Mouse (Mus musculus) T-cell, adult 66 days (primary cell): ENCODE data around the gene Bglap3. TPM values are rescaled to one million over a fixed set of nuclear protein-coding genes. Genes with fewer than 3 reads are reported as not detected.

Experiments used
- total RNA-seq, 2 experiments: library from RNA; stranded (reverse); gene quantifications; 3 replicates in 1 of 2; 4 replicates in 1 of 2; pipeline ENCODE4 v1.2.4; 2023

The Bglap3 gene
- total RNA-seq: not detected

DNA sequence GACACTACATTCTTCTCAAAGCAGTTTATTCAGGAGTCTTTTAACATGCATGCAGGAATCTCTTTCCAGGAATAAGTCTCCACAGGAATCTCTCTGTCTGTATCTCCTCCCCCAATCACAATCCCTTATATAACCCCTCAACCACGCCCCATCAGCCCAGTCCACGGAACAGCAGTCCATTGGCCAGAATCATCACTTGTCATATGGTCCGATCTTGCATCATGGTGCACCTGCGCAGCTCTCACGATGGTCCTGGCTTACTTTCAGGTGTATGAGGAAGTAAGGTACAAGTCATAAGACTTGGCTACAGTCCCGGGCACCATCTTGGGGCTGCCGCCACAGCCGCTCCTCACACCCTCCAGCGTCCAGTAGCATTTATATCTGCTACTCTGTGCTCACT lies at the start of gene Bglap3:
Gene Bglap3 (minus strand): TSS at position 101 of the 400 bp plus-strand sequence.

DNA sequence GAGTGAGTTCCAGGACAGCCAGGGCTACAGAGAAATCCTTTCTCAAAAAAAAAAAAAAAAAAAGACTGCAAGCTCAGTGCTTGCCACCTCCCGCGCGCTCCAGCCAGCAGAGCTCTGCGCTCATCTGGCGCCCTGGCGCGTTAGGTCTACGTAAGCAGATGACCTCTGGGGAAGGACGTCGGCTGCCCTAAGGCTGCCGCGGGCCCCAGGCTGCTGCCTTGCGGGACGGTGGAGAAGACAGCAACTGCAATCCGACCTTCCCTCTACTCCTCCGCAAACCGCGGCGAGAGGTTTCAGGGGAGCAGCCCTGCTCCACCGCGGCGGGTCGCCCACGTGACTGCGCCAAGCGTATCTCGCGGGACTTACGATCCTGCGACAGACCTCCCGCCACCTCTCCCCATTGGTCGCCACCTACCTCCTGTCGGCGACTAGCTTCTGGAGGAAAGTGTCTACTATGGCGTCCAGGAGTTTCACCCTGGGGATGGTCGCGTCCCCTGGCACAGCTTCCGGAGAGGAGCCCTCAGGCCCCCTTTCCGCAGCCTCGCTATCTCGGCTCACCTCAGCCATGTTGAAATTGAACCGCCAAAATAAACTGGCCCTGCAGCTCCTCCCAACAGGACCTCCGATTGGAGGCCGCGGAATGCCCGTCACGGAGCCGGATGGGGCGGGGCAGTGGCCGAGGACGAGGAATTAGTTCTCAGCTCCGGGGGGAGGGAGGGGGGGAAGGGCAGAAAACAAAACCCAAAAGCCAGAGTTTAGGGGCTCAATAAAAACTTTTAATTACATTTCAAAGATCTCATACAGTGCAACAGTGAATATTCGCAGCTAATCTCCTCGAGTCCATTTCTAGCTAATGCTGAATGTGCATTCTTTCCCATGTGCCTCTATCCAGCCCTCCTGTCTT lies 37.5 kb upstream of the Bglap3 start, which contains the start of gene Pmf1:
Gene Pmf1 (minus strand): TSS at position 591 of the 904 bp plus-strand sequence.

DNA sequence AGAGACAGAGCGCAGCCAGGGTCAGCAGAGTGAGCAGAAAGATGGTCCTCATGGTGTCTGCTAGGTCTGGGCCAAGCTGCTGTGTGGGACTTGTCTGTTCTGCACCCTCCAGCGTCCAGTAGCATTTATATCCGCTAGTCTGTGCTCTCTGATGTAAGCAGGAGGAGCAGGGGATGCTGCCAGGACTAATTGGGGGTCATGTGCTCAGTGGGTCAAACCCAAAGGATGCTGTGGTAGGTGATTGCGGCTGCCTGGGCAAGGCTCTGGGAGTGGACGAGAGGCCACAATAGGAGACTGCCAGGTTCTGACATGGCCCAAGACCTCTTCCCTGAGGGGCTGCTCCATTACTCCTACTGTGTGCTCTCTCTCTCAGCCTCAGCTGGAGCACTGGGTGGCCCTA lies 11.8 kb upstream of the Bglap3 start, which contains the start of gene Bglap:
Gene Bglap (minus strand): TSS at position 101 of the 400 bp plus-strand sequence.

DNA sequence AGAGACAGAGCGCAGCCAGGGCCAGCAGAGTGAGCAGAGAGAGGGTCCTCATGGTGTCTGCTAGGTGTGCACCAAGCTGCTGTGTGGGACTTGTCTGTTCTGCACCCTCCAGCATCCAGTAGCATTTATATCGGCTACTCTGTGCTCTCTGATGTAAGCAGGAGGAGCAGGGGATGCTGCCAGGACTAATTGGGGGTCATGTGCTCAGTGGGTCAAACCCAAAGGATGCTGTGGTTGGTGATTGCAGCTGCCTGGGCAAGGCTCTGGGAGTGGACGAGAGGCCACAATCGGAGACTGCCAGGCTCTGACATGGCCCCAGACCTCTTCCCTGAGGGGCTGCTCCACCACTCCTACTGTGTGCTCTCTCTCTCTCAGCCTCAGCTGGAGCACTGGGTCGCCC lies 6.1 kb upstream of the Bglap3 start, which contains the start of gene Bglap2:
Gene Bglap2 (minus strand): TSS at position 101 of the 400 bp plus-strand sequence.

DNA sequence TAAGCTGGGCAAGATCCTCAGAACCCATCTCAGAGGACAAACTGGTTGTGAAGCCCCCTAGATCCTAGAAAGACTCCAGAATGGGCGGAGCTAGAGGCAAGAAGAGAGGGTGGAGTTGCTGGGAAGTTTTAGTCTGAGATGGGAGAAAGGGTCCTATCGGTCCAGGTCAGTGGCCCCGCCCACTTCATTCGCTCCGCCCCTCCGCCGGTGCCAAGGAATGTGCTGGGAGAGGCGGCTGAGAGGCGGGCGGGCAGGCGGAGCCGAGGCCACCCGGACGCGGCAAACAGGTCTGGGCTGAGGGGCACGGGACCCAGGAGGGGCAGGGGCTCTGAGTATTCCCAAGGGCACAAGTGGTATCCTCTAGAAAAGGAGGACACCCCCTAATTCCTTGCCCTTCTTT lies 8.2 kb downstream of the Bglap3 start, which contains the start of gene Paqr6:
Gene Paqr6 (plus strand): TSS at position 248 of the 400 bp plus-strand sequence.

DNA sequence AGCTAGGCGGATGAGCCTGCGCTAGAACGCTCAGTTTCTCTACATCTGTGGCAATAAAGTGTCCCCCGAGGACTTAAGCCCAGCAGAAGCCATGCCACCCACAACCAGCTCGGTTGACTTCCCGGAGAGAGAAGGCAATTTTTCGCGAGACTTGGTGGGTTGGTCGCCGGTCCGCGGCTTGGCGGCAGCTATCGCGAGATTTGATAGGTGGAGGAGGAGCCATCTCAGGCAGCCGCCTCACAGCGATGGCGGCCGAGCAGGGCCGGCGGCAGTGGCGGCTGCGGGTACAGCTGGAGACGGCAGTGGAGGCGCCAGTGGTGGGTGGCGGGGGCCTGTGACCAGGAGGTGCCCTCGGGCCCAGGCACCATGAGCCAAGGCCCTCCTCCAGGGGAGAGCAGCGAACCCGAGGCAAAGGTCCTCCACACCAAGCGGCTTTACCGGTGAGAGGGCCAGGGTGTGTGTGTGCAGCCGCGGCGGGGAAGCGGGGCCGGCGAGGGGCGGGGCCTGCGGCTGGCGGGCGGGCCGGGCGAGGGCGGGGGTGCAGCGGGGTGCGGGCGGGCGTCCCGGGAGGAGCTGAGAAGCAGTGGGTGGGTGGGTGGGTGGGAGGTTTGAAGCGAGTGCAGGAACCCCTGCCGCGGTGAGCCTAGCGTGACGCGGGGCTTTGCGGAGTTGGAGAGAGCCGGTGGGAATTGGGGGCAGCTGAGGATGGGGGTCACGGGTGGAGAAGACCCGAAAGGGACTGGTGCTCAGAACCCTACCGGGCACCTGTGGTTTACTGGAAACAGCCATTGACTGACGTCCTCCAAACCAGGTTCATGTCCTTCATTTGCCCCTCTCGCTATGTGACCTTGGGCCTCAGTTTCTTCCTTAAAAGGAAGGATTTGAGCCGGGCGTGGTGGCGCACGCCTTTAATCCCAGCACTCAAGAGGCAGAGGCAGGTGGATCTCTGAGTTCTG lies 36.2 kb downstream of the Bglap3 start, which contains the start of the genes Tmem79 and Smg5:
Gene Tmem79 (minus strand): TSS at position 91 of the 956 bp plus-strand sequence.
Gene Smg5 (plus strand): TSS at position 203 of the 956 bp plus-strand sequence.

DNA sequence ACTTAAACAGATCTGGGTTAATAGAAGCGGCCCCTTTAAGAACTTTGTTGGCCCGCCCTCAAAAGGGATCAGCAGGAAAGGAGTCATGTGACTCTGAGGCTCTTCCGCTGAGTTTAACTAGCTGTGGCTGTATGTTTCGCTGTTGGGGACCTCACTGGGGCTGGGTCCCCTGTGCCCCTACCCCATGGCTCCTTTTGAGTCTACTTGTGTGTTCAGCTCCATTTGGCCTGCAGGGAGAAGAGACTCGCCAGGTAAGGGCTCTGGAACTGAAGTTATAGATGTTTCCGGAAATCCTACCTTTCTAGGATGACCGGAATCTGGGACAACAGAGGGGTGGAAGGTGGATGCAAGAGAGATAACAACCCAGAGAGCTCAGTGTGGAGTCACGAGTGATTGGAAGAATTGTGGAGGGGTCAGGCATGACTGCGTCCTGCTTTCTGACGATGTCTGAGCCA lies 47.6 kb downstream of the Bglap3 start, which contains the start of gene Glmp:
Gene Glmp (plus strand): TSS at position 73 of the 455 bp plus-strand sequence.

Other genes starting within 250 kb of the Bglap3 start
- 100 to 1,000 TPM; 241 to 255 TPM for gene Mef2d, start 230.4 kb downstream of the Bglap3 start, total RNA-seq
- not detected for gene Rhbg, start 118.0 kb downstream of the Bglap3 start, total RNA-seq
- gene Gm38392, start 85.5 kb downstream of the Bglap3 start, total RNA-seq: not detected
- gene Tsacc, start 75.7 kb downstream of the Bglap3 start, total RNA-seq: 1 to 10 TPM; 5.4 to 7.0 TPM
- 100 to 1,000 TPM; 193 to 228 TPM for gene Cct3, start 75.6 kb downstream of the Bglap3 start, total RNA-seq
- gene Glmp, start 47.7 kb downstream of the Bglap3 start, total RNA-seq: 100 to 1,000 TPM; 118 to 124 TPM
- gene Tmem79, start 36.6 kb downstream of the Bglap3 start, total RNA-seq: 1 to 10 TPM in 1 of 2 experiments, not detected in 1; 1.4 TPM
- 100 to 1,000 TPM; 129 to 142 TPM for gene Smg5, start 36.5 kb downstream of the Bglap3 start, total RNA-seq
- gene Paqr6, start 8.2 kb downstream of the Bglap3 start, total RNA-seq: 1 to 10 TPM; 4.3 to 5.6 TPM
- not detected for gene Bglap2, start 6.0 kb upstream of the Bglap3 start, total RNA-seq
- gene Bglap, start 11.7 kb upstream of the Bglap3 start, total RNA-seq: not detected
- 10 to 100 TPM; 35.0 to 39.0 TPM for gene Pmf1, start 37.6 kb upstream of the Bglap3 start, total RNA-seq
- 10 to 100 TPM; 15.6 to 16.2 TPM for gene Slc25a44, start 52.4 kb upstream of the Bglap3 start, total RNA-seq
- gene Sema4a, start 88.4 kb upstream of the Bglap3 start, total RNA-seq: 100 to 1,000 TPM; 119 to 140 TPM
- gene Lmna, start 137.2 kb upstream of the Bglap3 start, total RNA-seq: 1 to 10 TPM; 3.8 to 6.3 TPM
- 1 to 10 TPM; 3.1 to 3.2 TPM for gene Mex3a, start 159.7 kb upstream of the Bglap3 start, total RNA-seq
- gene Rab25, start 175.6 kb upstream of the Bglap3 start, total RNA-seq: 1 to 10 TPM in 1 of 2 experiments, not detected in 1; 1.3 TPM
- gene Lamtor2, start 180.3 kb upstream of the Bglap3 start, total RNA-seq: 10 to 100 TPM; 86.4 to 87.7 TPM
- gene Ubqln4, start 181.0 kb upstream of the Bglap3 start, total RNA-seq: 10 to 100 TPM; 54.5 to 55.8 TPM
- gene Ssr2, start 203.1 kb upstream of the Bglap3 start, total RNA-seq: 10 to 100 TPM; 68.8 to 75.7 TPM
- 100 to 1,000 TPM; 181 to 203 TPM for gene Arhgef2, start 233.2 kb upstream of the Bglap3 start, total RNA-seq